Mouse (Mus musculus) fat pad, adult 2 months (tissue): Measurements from ENCODE around the gene Rfxank.

ENCODE experiments used
- DNase-seq: peaks from one replicate; pipeline ENCODE4 v3.0.0-alpha.2; 2011; ENCODE audit warnings: low read depth, low spot score; ENCODE audit errors: extremely low read depth

The Rfxank gene

DNA sequence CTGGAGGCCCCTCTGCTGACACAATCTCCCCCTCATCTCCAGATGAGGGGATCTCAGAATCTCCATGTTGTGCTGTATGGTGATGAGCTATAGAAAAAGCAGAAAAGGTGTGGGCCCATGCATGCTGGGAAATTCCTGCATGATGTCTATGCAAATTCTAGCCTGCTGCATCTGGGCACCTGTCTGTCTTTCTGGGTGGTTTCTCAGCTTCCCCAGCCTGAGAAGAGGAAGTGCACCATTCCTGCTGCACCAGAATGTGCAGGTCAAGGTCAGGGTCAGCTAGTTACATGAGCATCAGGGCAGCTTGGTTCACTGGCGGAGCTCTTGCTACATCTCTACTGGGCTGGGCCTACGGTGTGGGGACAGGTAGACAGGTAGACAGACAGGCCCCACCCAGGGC, 28.5 kb downstream of the Rfxank start:
- DNase-seq, result no peak

DNA sequence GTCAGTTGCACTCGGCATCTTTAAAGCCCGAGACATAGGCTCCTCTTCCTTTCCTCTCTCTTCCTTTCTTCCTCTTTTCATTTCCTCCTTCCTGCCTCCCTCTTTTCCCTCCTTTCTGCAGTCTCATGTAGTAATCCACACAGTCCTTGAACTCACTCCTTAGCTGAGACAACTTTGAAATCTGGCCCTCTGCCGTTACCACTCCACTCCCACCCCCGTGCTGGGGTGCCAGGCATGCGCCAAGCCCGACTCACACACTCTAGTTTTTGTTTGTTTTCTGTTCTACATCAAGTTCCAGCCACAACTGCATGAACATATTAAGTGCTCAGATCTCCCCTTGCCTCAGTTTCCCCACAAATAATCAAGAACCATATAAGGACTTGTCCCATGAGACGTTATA, 34.0 kb downstream of the Rfxank start:
- no peak for DNase-seq

DNA sequence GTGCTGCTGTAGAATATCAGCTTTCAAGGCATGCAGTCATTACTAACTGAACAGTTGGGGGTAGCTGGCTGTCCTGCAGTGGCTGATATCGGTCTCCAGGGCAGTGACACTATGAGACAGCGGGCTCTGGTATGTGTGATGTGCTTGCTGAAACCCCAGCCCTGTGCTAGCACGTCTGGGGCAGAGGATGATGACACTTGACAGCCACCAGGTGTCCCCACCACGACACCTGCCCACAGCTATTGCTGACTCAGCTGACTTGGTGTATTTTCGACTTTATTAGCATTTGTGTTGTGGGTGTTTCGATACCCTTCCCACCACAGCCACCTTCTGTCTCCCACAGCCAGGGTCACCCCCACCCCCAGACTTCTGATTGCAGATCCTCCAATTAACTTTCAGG, 34.4 kb downstream of the Rfxank start:
- DNase-seq, result no peak

DNA sequence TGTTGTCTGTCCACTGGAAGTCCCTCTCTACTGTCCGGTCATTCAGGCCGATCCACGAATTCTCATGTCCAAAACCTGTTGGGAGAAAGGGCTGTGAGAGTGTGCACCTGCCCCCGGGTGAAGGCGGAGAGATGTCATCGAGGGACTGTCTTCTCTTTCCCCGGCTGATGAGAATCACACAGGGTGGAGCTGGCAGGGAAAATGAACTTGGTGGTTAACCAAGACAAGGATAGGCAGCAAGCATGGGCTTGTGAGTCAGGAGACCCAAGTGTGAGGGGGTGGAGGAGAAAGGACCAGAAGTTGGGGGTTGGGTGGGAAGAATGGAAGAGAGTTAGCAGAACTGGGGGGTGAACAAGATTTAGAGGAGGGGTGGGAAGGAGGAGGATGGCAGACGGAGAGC, 38.7 kb downstream of the Rfxank start:
- DNase-seq, result no peak

DNA sequence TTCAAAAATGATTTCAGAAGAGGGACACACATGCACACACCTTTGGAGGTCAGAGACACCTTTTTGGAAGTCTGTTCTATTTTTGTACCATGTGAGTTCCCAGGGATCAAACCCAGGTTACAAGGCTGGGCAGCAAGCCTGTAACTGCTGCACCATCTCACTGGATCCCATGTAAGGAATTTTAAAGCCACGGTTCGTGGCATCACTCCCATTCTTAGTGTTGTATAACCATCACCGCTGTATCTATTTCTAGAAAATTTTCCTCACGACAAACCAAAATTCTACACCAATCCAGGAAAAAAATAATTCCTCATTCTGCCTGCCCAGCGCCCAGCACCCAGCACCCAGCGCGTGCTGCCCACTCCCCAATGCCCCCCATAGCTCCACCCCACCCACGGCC, 39.7 kb downstream of the Rfxank start:
- DNase-seq, result no peak

DNA sequence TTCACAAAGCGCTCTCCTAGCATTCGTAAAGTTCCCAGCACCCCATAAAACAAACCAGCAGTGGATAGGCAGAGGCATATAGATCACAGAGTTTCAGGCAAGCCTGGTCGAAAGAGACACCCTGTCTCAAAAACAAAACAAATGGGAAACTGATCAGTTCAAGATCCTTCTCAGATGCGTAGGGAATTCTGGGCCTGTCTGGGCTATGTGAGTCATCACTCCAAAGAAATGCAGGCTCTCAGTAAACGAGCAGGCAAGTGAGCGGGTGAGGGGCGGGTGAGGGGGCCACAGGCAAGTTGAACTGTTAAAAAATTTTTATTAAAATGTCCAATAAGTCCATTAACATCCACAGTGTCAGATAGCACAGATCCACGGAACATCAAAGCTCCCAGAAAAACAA, 46.2 kb downstream of the Rfxank start:
- DNase-seq, result no peak

DNA sequence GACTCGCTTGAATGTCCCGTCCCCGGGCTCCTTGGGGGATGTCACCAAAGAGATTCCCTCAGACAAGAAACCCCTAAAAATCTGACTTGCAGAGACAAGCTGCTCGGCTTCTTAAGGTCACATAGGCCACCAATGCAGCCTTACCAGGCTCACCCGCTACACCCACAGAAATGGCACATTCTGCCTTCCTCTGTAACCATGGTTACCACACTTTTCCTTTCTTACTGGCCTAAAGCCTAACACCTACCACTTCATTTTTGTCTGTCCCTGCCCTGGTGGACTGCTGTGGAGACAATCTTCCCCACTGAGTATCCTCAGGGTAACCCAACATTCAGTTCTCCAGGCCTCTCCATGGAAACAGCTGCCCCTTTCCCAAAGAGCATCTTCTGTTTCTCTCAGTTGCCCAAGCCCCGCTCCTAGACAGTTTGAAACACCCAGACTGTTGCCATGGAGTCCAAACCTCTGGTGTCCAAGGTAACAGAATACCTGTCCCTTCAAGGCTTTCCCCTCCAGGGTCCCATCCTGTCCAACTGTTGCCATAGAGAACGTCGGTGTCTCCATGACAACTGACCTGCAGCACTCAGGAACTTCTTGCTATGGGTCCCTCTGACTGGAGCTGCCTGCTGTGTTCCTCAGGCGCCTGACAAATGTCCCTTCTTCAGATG, 49.5 kb downstream of the Rfxank start:
- no peak for DNase-seq

DNA sequence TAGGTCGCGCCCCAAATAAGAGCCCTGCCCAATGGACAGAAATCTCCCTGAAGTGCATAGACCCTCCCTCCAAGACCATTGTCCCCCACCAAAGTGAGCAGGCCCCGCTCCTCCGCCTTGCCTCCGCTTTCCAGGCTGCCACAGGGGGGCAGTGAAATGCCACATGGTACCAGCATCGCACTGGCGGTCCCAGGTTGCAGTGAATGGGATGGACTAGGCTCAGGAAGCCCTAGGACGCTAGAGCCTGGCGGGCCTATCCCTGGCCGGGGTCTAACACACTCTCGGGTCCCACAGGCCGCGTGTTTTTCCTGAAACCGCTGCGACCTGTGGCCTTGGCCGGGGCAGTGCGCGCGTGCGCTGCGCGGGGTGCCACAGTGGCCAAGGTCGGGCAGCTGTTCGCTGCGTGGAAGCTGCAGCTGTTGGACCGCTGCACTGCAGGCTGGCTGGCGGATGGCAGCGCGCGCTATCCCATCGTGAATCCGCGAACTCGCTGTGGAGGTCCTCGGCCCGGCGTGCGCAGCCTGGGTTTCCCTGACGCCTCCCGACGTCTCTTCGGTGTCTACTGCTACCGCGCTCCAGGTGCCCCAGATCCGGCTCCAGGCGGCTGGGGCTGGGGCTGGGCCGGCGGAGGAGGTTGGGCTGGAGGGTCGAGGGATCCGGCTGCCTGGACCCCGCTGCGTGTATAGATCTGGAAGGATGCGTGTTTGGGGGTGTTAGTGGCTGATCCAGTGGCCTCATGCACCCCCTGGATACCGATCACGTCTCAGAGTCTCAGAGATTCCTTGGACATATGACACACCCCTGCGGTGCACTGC, 50.9 kb downstream of the Rfxank start:
- no peak for DNase-seq

DNA sequence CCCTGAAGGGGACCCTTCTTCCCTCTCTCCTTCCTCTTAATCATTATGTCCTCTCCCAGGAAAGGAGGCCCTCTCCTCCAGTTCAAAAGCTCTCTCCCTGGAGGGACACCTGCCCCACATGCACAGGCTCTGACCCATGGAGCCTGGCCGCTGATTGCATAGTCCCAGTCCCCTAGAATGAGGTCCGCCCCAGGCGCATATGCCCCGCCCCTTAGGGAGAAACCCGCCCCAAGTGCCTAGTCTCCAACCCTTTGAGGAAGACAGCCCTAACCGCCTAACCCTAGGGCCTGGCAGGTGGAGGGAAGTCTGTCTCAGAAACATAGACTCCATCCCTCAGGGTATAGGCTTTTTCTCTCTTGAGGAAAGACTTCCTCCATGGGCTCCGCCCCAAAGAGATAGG, 51.7 kb downstream of the Rfxank start:
- no peak for DNase-seq

DNA sequence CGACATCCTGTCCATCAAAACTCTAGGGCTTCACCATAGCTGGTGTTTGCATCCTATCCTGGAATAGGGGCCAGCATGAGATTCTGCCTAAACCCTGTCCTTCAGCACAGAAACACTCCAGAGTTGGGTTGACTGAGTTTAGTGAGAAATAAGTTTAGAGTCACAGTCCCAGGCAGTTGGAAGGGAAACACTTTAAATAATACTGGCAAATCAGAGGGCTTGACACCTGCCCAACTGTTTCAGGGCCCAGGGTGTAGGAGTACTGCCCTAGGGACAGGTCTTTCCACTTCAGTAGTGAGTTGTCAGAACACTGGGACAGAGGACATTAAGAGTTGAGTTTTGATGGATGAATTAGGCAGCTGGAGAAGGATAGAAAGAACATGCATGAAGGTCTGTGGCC, 52.8 kb downstream of the Rfxank start:
- DNase-seq, result no peak

DNA sequence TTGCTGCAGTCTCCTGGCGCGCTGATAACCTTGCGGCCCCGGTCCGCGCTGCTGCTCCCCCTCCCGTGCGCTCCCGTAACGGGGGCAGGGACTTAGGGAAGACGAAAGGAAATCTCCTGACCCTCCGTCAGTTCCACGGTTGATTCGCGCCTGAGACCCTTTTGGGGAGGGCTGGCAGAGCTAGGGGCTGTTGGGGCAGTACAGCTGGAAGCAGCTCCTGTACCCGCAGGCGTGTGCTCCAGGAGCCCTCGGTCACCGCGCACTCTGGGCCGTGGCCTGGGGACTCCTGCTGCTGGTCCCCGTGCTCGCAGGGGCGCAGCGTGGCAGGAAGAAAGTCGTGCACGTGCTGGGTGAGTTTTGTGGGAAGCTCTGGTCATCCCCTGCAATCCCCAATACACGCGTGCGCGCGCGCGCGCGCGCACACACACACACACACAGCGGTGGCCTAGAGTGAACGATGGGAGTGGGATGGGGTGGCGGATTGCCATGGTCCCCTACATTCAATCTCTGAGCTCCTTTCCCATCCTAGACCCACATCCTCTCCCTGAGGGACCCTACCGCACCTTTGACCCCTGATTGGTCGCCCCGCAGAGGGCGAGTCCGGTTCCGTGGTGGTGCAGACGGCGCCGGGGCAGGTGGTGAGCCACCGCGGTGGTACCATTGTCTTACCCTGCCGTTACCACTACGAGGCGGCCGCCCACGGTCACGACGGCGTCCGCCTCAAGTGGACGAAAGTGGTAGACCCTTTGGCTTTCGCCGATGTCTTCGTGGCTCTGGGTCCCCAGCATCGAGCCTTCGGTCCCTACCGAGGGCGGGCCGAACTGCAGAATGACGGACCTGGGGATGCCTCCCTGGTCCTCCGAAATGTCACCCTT, 54.5 kb downstream of the Rfxank start:
- no peak for DNase-seq

DNA sequence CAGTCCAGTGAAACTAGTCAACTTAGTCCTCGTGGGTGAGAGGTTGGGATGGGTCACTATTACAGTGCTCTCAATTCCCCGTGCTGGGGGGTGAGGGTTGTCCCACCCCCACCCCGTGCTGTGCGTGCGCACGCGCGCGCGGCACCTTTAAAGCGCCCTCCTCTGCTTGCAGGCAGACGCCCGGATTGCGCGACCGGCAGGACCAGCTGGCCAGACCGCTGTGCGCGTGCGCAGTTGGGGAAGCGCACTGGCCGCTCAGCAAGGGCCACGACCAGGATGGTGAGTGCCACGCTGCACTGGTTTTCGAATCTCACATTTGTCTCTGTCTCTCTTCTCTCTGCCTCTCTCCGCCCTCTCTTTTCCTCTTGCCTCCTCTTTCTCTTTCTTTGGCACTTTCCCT, 55.7 kb downstream of the Rfxank start, which contains the start of gene Hapln4:
Hapln4 (plus strand) TSS at position 173 of the 400 bp plus-strand sequence.
- DNase-seq, result no peak

DNA sequence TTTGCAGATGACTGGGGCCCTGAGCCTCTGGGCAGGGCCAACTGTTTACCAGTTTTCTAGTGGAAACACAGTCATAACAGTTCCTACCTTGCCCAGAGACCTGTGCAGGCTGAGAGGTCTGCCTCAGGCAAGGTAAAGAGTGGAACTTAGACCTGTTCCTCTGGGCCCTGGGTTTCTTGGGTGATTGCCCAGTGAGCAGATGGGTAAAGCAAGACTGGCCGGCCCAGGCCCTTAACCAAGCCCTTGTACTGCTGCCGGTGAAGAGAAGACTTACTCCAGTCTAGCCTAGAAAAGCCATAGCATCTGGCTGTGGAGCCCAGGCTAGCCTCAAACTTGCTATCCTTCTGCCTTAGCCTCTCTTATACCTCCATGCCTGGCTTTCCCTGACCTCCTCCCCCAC, 57.0 kb downstream of the Rfxank start:
- DNase-seq, result no peak
